Mouse (Mus musculus): Measurements from ENCODE around the gene Adra1b.

GRCm38 (mm10) chr11:43820552-43821460 lies 80.2 kb downstream of the Adra1b start:
- no peak for TF ChIP-seq CTCF (IDR thresholded peaks at IDR 0.05)
- TF ChIP-seq POLR2A (IDR thresholded peaks at IDR 0.05; ENCODE audit: insufficient read depth, low read depth, low read length), result no peak
- TF ChIP-seq EP300 (IDR thresholded peaks at IDR 0.05; ENCODE audit: insufficient read depth, low read depth, low read length), result 0 out of 2 replicates have a peak, but pooled peaks have one; percentile 41
